Mouse (Mus musculus): ENCODE measurements around the gene Dnmt3b. TPM values are rescaled to one million over a fixed set of nuclear protein-coding genes. Genes with fewer than 3 reads are reported as not detected.
"Not testable (repeated sequence)": the region's sequence is repeated elsewhere in the genome, so short reads cannot be mapped to it uniquely, and the experiment has no call there.

Dnmt3b gene
- total RNA-seq, 2 experiments from 2014 or later = 0.57 to 1.1 TPM

GRCm38 (mm10) chr2:153712646-153713091 is 63.4 kb downstream of the Dnmt3b start:
- DNase-seq = no peak

- DNase-seq = peak; percentile 25 to 45
Measured at GRCm38 (mm10) chr2:153713227-153713626, 64.0 kb downstream of the Dnmt3b start.

GRCm38 (mm10) chr2:153717861-153718260 is 68.6 kb downstream of the Dnmt3b start:
- not testable (repeated sequence) for DNase-seq

- no peak for DNase-seq
Measured at GRCm38 (mm10) chr2:153723098-153723497, 73.8 kb downstream of the Dnmt3b start.

GRCm38 (mm10) chr2:153724424-153724823 is 75.2 kb downstream of the Dnmt3b start:
- DNase-seq = no peak

GRCm38 (mm10) chr2:153724871-153725270 is 75.6 kb downstream of the Dnmt3b start:
- DNase-seq = no peak

GRCm38 (mm10) chr2:153725291-153725690 is 76.0 kb downstream of the Dnmt3b start:
- DNase-seq = no peak

- no peak for DNase-seq
Measured at GRCm38 (mm10) chr2:153734033-153734432, 84.8 kb downstream of the Dnmt3b start.

Other genes with a start within 250 kb of the Dnmt3b start
- not detected for gene 4930404H24Rik, start 156.7 kb upstream of the Dnmt3b start, total RNA-seq (2021)
- gene Nol4l, start 119.5 kb upstream of the Dnmt3b start, total RNA-seq (2021) = 1 to 10 TPM; 3.3 to 3.8 TPM
- 10 to 100 TPM; 15.3 to 15.8 TPM for gene Commd7, start 16.7 kb upstream of the Dnmt3b start, total RNA-seq (2021)
- not detected for gene Dnmt3c, start 47.2 kb downstream of the Dnmt3b start, total RNA-seq (2021)
- 10 to 100 TPM; 49.6 to 50.9 TPM for gene Mapre1, start 91.8 kb downstream of the Dnmt3b start, total RNA-seq (2021)
- not detected for gene Efcab8, start 130.5 kb downstream of the Dnmt3b start, total RNA-seq (2021)
- not detected for gene Sun5, start 221.6 kb downstream of the Dnmt3b start, total RNA-seq (2021)
- not detected for gene Bpifb2, start 225.6 kb downstream of the Dnmt3b start, total RNA-seq (2021)

Data from heart, adult 18-20 months (tissue).